Mouse (Mus musculus): ENCODE results near the gene Rps6ka2. TPM values are rescaled to one million over a fixed set of nuclear protein-coding genes. Genes with fewer than 3 reads are reported as not detected.
"Not testable (repeated sequence)": the region's sequence is repeated elsewhere in the genome, so short reads cannot be mapped to it uniquely, and the experiment has no call there.

Rps6ka2 gene
- total RNA-seq (2017) = 9.5 and 9.7 TPM in 2 replicates

GRCm38 (mm10) chr17:7169627-7170303 is at the start of gene Rps6ka2:
TSS of gene Rps6ka2 (plus strand) at chr17:7170115.
- ATAC-seq (ENCODE audit: extremely low read depth, insufficient number of reproducible peaks, low FRiP score, poor library complexity, severe bottlenecking) = peak; percentile 96

- ATAC-seq (ENCODE audit: extremely low read depth, insufficient number of reproducible peaks, low FRiP score, poor library complexity, severe bottlenecking) = not testable (repeated sequence)
Measured at GRCm38 (mm10) chr17:7120835-7121234, 49.1 kb upstream of the Rps6ka2 start.

- ATAC-seq (ENCODE audit: extremely low read depth, insufficient number of reproducible peaks, low FRiP score, poor library complexity, severe bottlenecking) = not testable (repeated sequence)
Measured at GRCm38 (mm10) chr17:7122554-7122953, 47.4 kb upstream of the Rps6ka2 start.

DNA sequence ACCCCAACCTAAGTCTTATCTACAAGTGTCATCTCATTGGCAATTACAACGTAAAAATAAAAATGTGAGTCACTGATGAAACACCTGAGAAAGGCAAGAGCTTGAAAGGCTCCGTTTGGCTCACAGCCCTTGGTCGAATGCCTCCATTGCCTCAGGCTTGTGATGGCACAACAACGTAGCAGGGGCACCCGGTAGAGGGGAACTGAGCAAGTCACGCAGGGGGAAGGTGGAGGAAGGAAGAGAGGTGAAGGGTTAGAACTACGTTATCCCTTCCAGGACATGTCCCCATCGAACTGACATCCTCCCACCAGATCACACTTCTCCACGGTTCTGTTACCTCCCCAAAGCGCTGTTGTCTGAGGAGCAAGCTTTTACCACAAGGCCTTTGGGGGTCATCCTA is 43.4 kb upstream of the Rps6ka2 start:
- 0 out of 2 replicates have a peak, but pooled peaks have one; percentile 17 for ATAC-seq (ENCODE audit: extremely low read depth, insufficient number of reproducible peaks, low FRiP score, poor library complexity, severe bottlenecking)

DNA sequence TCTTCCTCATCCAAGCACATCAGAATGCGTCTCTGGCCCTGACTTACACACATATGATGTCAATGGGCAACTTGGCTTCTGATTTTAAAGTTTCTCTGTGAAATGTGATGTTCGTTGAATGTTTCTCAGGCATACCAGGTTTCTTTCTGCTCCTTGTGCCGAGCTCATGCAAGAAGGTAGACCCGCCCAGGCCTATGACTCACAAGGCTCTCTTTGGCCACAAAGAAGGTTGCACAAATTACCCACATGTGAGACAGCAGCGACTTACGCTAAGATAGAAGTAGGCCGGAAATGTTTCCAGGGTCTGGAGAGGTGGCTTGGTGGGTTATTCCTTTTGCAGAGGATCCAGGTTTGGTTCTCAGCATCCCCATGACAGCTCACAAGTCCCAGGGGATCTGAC is 35.9 kb upstream of the Rps6ka2 start:
- peak; percentile 38; the same call in 1 of the 2 replicates for ATAC-seq (ENCODE audit: extremely low read depth, insufficient number of reproducible peaks, low FRiP score, poor library complexity, severe bottlenecking)

DNA sequence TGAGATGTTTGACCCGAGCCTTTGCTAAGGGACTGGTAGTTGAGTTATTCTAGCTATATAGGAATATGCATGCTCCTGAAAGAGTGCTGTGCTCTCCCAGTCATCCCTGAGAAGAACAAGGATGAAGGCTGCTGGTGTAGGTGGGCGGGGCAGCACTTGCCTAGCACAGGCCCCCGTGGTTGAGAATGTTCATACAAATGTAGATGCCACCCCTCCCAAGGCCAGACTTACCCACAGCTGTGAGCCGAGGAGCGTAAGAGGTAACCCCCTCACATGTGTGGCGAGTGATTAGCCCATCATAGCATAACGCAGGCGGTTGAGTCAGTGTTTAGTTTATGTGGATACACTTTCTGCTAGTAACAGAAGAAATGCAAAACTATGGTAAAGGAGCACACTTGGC is 34.6 kb upstream of the Rps6ka2 start:
- ATAC-seq (ENCODE audit: extremely low read depth, insufficient number of reproducible peaks, low FRiP score, poor library complexity, severe bottlenecking) = not testable (repeated sequence)

- no peak for ATAC-seq (ENCODE audit: extremely low read depth, insufficient number of reproducible peaks, low FRiP score, poor library complexity, severe bottlenecking)
Measured at GRCm38 (mm10) chr17:7138186-7138925, 31.6 kb upstream of the Rps6ka2 start.

DNA sequence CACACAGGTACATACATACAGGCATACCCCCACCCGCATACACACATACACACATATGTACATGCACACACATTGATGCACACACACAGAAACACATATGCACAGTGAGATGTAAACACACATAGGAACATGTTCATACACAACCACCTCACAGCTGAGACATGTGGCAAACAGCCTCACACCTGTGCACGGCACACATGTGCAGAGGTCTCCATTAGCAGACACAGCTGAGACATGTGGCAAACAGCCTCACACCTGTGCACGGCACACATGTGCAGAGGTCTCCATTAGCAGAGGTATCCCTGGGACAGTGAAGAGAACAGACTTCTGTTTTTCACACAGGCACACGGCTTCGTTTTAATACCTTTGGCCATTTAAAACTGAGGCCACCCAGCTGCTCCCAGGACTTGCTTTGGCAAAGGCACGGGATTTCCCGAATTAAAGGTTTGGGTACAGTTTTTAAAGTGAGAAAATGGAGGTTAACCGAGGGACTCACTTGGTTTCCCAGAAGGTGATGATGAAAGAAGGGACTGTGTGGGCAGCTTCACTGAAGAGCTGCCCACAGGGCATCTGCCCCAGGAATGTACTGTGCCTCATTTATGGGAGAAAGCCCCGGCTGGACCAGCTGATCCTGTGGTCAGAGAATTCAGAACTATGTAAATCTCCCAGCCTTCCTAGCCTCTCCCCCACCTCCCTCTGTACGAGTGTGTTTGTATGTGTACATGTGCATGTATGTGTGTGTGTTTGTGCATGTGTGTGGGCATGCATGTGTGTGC is 29.3 kb upstream of the Rps6ka2 start:
- ATAC-seq (ENCODE audit: extremely low read depth, insufficient number of reproducible peaks, low FRiP score, poor library complexity, severe bottlenecking) = no peak

DNA sequence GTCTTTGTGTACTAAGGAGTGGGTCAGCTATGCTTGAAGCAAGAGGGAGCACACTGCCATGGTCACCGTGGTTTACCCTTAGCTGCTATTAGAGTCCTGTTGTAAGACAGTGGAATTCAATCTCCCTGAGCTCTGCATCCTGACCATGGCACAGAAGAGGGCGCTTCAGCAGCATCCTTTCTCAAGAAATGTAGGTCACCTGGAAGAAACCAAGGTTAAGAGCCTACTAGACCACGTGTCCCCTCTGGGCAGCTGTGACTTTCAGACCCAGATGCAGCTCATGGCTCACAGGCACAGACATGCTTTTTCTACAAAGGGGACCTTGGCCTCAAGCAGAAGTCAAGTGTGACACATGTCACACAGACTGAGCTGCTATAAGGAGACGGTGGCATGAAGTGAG is 27.5 kb upstream of the Rps6ka2 start:
- ATAC-seq (ENCODE audit: extremely low read depth, insufficient number of reproducible peaks, low FRiP score, poor library complexity, severe bottlenecking) = no peak

DNA sequence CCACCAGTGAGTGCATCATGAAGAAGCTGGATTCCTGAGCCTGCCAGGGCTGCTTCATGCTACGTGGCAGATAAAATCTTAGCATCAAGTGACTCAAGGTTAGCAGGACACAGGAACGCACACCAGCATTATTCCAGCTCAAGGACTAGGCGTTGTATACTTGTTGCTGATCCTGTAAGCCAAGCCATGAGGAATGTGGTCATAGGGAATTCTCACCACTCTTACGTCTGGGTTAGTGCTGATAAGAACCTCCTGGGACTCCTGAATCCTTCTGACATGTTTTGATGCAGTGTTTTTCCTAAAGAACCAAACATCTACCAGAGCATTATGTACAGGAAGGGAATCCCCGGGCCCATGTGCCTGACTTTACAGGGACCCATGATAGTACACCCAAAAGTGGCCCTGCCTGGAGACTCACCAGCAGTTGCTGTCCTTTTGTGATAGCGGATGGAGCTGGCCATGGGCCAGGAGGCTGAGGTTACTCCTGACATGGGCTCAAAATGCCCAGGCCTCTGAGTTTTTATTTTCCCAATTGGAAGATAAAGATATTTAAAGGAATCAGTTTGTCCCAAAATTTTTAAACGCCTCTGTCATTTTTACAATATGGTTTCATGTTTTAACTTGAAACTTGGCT is 25.9 kb upstream of the Rps6ka2 start:
- no peak for ATAC-seq (ENCODE audit: extremely low read depth, insufficient number of reproducible peaks, low FRiP score, poor library complexity, severe bottlenecking)

- no peak for ATAC-seq (ENCODE audit: extremely low read depth, insufficient number of reproducible peaks, low FRiP score, poor library complexity, severe bottlenecking)
Measured at GRCm38 (mm10) chr17:7145373-7146058, 24.4 kb upstream of the Rps6ka2 start.

DNA sequence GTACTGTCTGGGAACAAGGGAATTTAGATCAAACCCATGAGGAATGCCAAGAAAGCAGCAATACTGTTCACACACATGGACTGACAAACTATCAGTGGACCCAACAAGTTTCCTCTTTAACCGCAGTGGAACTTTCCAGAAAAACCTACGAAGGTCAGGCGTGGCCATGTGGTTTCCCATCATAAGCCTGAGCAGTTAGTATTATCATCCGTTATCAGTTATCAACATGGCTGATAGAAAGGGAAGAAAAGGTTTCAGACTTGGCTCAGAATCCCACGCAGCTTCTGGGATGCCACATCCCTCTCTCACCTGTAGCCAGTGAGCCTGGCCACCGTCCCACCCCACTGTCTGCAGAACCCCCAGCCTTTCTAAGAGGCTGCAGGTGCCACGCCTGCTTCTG is 23.4 kb upstream of the Rps6ka2 start:
- no peak for ATAC-seq (ENCODE audit: extremely low read depth, insufficient number of reproducible peaks, low FRiP score, poor library complexity, severe bottlenecking)

GRCm38 (mm10) chr17:7147920-7148321 is 22.0 kb upstream of the Rps6ka2 start:
- ATAC-seq (ENCODE audit: extremely low read depth, insufficient number of reproducible peaks, low FRiP score, poor library complexity, severe bottlenecking) = no peak

DNA sequence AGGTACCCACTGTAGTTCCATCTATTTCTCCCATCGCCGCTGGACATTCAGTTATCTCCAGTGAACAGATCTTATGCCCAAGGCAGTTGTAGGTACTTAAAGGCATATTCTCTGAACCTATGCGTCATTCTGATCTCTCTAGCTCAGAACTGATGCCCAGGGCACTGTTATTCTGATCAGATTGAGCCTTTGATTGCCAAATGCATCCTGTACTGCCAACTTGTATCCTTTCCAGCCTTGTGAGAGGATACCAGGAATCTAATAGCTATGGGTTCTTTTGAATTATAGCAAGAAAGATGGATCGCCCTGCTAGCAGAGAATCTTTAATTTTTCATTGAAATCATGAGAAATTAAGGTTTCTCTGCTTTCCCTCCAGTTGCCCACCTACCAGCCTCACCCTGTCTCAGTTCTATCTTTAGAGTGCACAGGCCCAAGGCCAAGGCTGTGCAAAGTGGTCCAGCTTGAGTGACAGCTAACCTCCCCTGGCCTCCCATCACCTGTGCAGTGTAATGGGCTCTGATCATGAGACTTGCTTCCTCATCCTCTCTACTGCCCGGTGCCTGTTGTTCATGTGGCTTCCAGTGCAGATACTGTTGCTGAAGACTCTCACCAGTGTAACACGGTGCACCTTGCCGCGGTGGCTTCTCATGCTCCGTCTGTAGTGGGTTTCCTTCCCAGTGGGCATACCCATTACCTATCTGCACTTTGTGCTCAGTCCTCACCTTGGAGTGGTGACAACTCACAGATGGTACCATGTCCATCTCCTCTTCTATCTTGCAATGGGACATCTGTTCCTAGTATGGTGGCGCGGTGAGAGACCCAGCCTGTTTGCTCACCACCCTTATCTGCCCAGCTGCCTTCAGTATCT is 20.4 kb upstream of the Rps6ka2 start:
- ATAC-seq (ENCODE audit: extremely low read depth, insufficient number of reproducible peaks, low FRiP score, poor library complexity, severe bottlenecking) = no peak

DNA sequence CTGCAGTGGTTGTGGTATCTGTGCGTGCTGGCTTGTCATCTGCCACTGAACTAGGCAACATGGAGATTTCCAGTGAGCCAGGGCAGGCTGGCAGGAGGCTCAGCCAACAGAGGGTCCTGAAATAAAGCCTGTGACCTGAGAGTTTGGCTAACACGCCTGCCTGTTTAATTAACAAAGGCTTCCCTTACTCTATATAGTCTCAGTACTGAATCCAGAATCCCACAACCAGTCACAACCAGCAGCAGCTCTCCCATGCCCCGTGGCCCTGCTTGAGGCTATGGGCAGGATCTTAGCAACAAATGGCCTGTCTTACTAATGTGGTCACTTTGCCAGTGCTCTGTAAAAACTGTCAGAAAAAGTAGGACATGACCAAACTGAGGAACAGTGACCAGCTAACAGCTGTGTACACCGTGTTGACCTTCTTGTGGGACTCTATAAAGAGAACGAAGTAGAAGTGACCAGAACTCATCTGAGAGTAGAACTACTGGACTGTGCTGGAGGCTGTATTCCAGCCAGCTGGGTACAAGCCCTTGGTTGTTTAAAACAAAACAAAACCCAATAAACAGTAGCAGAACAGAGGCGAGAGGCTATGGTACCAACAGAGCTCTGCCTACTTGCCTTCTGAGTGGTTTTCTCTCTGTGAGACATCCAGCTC is 18.3 kb upstream of the Rps6ka2 start:
- ATAC-seq (ENCODE audit: extremely low read depth, insufficient number of reproducible peaks, low FRiP score, poor library complexity, severe bottlenecking) = no peak

DNA sequence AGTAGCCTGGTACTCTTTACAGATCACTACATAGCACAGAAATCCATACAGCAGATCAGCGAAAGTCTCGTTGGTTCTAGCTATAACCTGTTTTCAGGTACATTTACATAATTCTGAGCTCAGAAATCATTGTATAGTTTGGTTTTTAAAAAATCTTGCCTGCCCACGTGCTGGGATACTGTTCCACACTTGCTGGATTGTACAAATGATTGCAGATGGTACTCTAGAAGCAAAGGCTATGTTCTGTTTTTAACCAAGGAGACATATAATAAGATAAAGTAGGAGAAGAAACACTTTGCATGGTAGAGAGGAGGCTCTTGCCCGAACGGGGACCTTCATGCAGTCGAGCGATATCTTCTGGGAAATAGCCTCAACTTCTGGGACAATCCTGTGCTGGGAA is 17.3 kb upstream of the Rps6ka2 start:
- no peak for ATAC-seq (ENCODE audit: extremely low read depth, insufficient number of reproducible peaks, low FRiP score, poor library complexity, severe bottlenecking)

DNA sequence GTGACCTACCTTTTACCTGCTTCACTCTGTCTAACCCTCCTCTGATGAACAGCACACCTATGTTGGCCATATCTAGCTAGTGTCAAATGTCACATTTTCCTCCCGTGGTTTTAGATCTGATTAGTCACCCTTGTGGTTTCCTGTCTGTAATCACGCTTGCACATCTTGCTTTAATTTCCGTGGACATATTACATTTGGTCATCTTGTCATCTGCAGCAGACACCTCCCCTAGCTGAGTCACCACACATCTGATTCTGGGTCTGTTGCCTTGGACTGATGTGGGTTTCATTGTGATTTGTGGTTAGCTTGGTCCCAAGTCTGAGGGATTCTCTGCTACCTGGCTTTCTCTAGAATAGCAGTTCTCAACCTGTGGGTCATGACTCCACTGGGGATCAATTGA is 6.0 kb upstream of the Rps6ka2 start:
- ATAC-seq (ENCODE audit: extremely low read depth, insufficient number of reproducible peaks, low FRiP score, poor library complexity, severe bottlenecking) = peak; percentile 72
